Mouse (Mus musculus) kidney, postnatal 0 days (tissue): ENCODE measurements around the gene Gm8909. TPM values are rescaled to one million over a fixed set of nuclear protein-coding genes. Genes with fewer than 3 reads are reported as not detected.
"Not testable (repeated sequence)": the region's sequence is repeated elsewhere in the genome, so short reads cannot be mapped to it uniquely, and the experiment has no call there.

Source experiments
- ATAC-seq: fragments of 200-750 bp; cut with Nextera tagmentation; replicated peaks from 2 replicates; pipeline ENCODE4 v1.8.0; 2017; ENCODE audit warnings: low read depth, moderate number of reproducible peaks, moderate TSS enrichment, moderate library complexity; ENCODE audit not compliant: low FRiP score
- DNase-seq: peaks from one replicate; pipeline ENCODE4 v3.0.0-alpha.2; 2016; ENCODE audit warnings: low spot score
- H3K27ac ChIP-seq: fragments of 300-500 bp; sonication (generic); 2 replicates; pipeline ENCODE4 v1.5.1; 2014; ENCODE audit warnings: mild to moderate bottlenecking
- H3K27me3 ChIP-seq: fragments of 300-500 bp; sonication (generic); 2 replicates; pipeline ENCODE4 v1.6.1; 2014; ENCODE audit warnings: low read length, mixed read lengths; ENCODE audit not compliant: insufficient read depth
- H3K36me3 ChIP-seq: fragments of 300-500 bp; sonication (generic); 2 replicates; pipeline ENCODE4 v1.6.1; 2014; ENCODE audit warnings: low read length, mixed read lengths; ENCODE audit not compliant: insufficient read depth
- H3K4me1 ChIP-seq: fragments of 300-500 bp; sonication (generic); replicated peaks from 2 replicates; pipeline ENCODE4 v1.6.1; 2014; ENCODE audit warnings: antibody characterized with exemption, low read length, mixed read lengths; ENCODE audit not compliant: insufficient read depth
- H3K4me2 ChIP-seq: fragments of 300-500 bp; sonication (generic); 2 replicates; pipeline ENCODE4 v1.6.1; 2014; ENCODE audit warnings: mild to moderate bottlenecking, low read length, moderate library complexity, mixed read lengths
- H3K4me3 ChIP-seq: fragments of 300-500 bp; sonication (generic); replicated peaks from 2 replicates; pipeline ENCODE4 v1.5.1; 2014; ENCODE audit warnings: low read depth, low read length
- H3K9ac ChIP-seq: fragments of 300-500 bp; sonication (generic); 2 replicates; pipeline ENCODE4 v1.6.1; 2014; ENCODE audit warnings: low read depth, low read length
- H3K9me3 ChIP-seq: fragments of 300-500 bp; sonication (generic); replicated peaks from 2 replicates; pipeline ENCODE4 v1.6.1; 2016; ENCODE audit warnings: low read length, inconsistent platforms, mixed read lengths
- WGBS: fragments of 180-500 bp; shearing (Covaris S2); extraction: QIAGEN DNeasy Blood & Tissue Kit; methylation state at CpG from one replicate; pipeline ENCODE4 v1.1.7; 2014; 5-methylcytosine and 5-hydroxymethylcytosine counted together
- polyA plus RNA-seq: library from polyadenylated mRNA; unstranded; fragments of >200 nt; fragmentation: Nextera tagmentation; extraction: Ambion mirVana; gene quantifications from 2 replicates; pipeline ENCODE4 v1.2.1, GENCODE M21; 2015

The Gm8909 gene
- polyA plus RNA-seq, 1 experiment from 2014 or later = not detected

- not testable (repeated sequence) for H3K4me3 ChIP-seq, H3K9me3 ChIP-seq, H3K4me2 ChIP-seq, H3K36me3 ChIP-seq, H3K9ac ChIP-seq, H3K4me1 ChIP-seq, DNase-seq, ATAC-seq, H3K27me3 ChIP-seq, H3K27ac ChIP-seq
- WGBS = 66% methylated on average over 3 of the region's 3 CpGs
These were observed 44.2 kb downstream of the Gm8909 start for GRCm38 (mm10) chr17:36124111-36124510.

GRCm38 (mm10) chr17:36121352-36122020 lies 46.9 kb downstream of the Gm8909 start, which contains the start of gene Gm19684:
Gene Gm19684, plus strand, starts transcription at chr17:36121678.
- H3K4me3 ChIP-seq = peak within 1 kb of the TSS; percentile 13; the same call in 1 of the 2 replicates
- H3K4me1 ChIP-seq, H3K36me3 ChIP-seq, H3K27me3 ChIP-seq, H3K27ac ChIP-seq, H3K9ac ChIP-seq, H3K9me3 ChIP-seq: not testable (repeated sequence)
- peak within 1 kb of the TSS; percentile 46 for H3K4me2 ChIP-seq
- ATAC-seq = peak; percentile 79; the same call in 1 of the 2 replicates
- DNase-seq = peak; percentile 91
- 7% methylated on average over 8 of the region's 8 CpGs for WGBS

- DNase-seq, H3K9me3 ChIP-seq, H3K4me1 ChIP-seq, H3K27ac ChIP-seq, H3K9ac ChIP-seq, H3K27me3 ChIP-seq, H3K36me3 ChIP-seq: not testable (repeated sequence)
- peak overlapping the region; percentile 46 for H3K4me2 ChIP-seq
- peak; percentile 77 for ATAC-seq
- 25% methylated on average over 14 of the region's 18 CpGs for WGBS
- H3K4me3 ChIP-seq = peak overlapping the region; percentile 13; the same call in 1 of the 2 replicates
These were observed 47.5 kb downstream of the Gm8909 start for GRCm38 (mm10) chr17:36120839-36121238.

GRCm38 (mm10) chr17:36116545-36116944 lies 51.8 kb downstream of the Gm8909 start:
- H3K4me2 ChIP-seq, H3K9ac ChIP-seq, H3K27ac ChIP-seq, DNase-seq, H3K4me1 ChIP-seq, ATAC-seq, H3K4me3 ChIP-seq, H3K9me3 ChIP-seq, H3K27me3 ChIP-seq, H3K36me3 ChIP-seq: not testable (repeated sequence)
- 28% methylated on average over 3 of the region's 3 CpGs for WGBS

Other genes with a start within 250 kb of the Gm8909 start
- 78.6 and 90.2 TPM in 2 replicates for gene Abcf1, start 198.8 kb downstream of the Gm8909 start, polyA plus RNA-seq
- 38.2 and 43.7 TPM in 2 replicates for gene Gnl1, start 188.7 kb downstream of the Gm8909 start, polyA plus RNA-seq
- 27.9 and 29.3 TPM in 2 replicates for gene Prr3, start 188.3 kb downstream of the Gm8909 start, polyA plus RNA-seq
- gene H2-T24, start 148.0 kb downstream of the Gm8909 start, polyA plus RNA-seq = 1.3 and 1.7 TPM in 2 replicates
- gene H2-T23, start 135.7 kb downstream of the Gm8909 start, polyA plus RNA-seq = 14.2 and 16.1 TPM in 2 replicates
- gene H2-T22, start 125.8 kb downstream of the Gm8909 start, polyA plus RNA-seq = 16.4 and 18.6 TPM in 2 replicates
- gene Gm6034, start 125.6 kb downstream of the Gm8909 start, polyA plus RNA-seq = not detected in 2 replicates
- gene Gm11127, start 110.2 kb downstream of the Gm8909 start, polyA plus RNA-seq = 0.13 and 0.22 TPM in 2 replicates
- not detected in 2 replicates for gene Gm19684, start 46.9 kb downstream of the Gm8909 start, polyA plus RNA-seq
- gene Gm7030, start 39.1 kb downstream of the Gm8909 start, polyA plus RNA-seq = not detected in 2 replicates
- gene H2-T3, start 21.8 kb upstream of the Gm8909 start, polyA plus RNA-seq = not detected in 2 replicates
- 119 and 137 TPM in 2 replicates for gene Rpp21, start 89.5 kb upstream of the Gm8909 start, polyA plus RNA-seq
- 9.6 and 10.2 TPM in 2 replicates for gene Trim39, start 103.7 kb upstream of the Gm8909 start, polyA plus RNA-seq
- not detected in 2 replicates for gene H2-M10.2, start 118.0 kb upstream of the Gm8909 start, polyA plus RNA-seq
- not detected in 2 replicates for gene H2-M10.1, start 157.6 kb upstream of the Gm8909 start, polyA plus RNA-seq
- gene H2-M10.3, start 199.9 kb upstream of the Gm8909 start, polyA plus RNA-seq = not detected in 2 replicates